Mouse (Mus musculus) hindbrain, postnatal 0 days (tissue): Measurements from ENCODE around the gene Plekho2. TPM values are rescaled to one million over a fixed set of nuclear protein-coding genes. Genes with fewer than 3 reads are reported as not detected.

Experiments
- ATAC-seq: fragments of 200-750 bp; cut with Nextera tagmentation; 2 replicates; pipeline ENCODE4 v1.8.0; 2017; ENCODE audit warnings: mild to moderate bottlenecking, moderate TSS enrichment, moderate library complexity
- DNase-seq: peaks from one replicate; pipeline ENCODE4 v3.0.0-alpha.2; 2015; ENCODE audit warnings: low spot score
- H3K27ac ChIP-seq: fragments of 300-500 bp; sonication (generic); 2 replicates; pipeline ENCODE4 v1.5.1; 2014; ENCODE audit warnings: mild to moderate bottlenecking
- H3K27me3 ChIP-seq: fragments of 300-500 bp; sonication (generic); 2 replicates; pipeline ENCODE4 v1.6.1; 2014; ENCODE audit warnings: low read length, mixed read lengths; ENCODE audit not compliant: insufficient read depth
- H3K36me3 ChIP-seq: fragments of 300-500 bp; sonication (generic); 2 replicates; pipeline ENCODE4 v1.6.1; 2014; ENCODE audit warnings: low read length, mixed read lengths; ENCODE audit not compliant: insufficient read depth
- H3K4me1 ChIP-seq: fragments of 300-500 bp; sonication (generic); 2 replicates; pipeline ENCODE4 v1.6.1; 2014; ENCODE audit warnings: antibody characterized with exemption, low read length, mixed read lengths; ENCODE audit not compliant: insufficient read depth
- H3K4me2 ChIP-seq: fragments of 300-500 bp; sonication (generic); 2 replicates; pipeline ENCODE4 v1.6.1; 2014; ENCODE audit warnings: low read depth, mild to moderate bottlenecking, low read length, moderate library complexity, mixed read lengths
- H3K4me3 ChIP-seq: fragments of 300-500 bp; sonication (generic); 2 replicates; pipeline ENCODE4 v1.5.1; 2014; ENCODE audit warnings: low read length
- H3K9ac ChIP-seq: fragments of 300-500 bp; sonication (generic); replicated peaks from 2 replicates; pipeline ENCODE4 v1.6.1; 2014; ENCODE audit warnings: mild to moderate bottlenecking, low read length, moderate library complexity, mixed read lengths
- H3K9me3 ChIP-seq: fragments of 300-500 bp; sonication (generic); 2 replicates; pipeline ENCODE4 v1.6.1; 2016; ENCODE audit warnings: low read length, mixed read lengths
- CTCF ChIP-seq: IDR thresholded peaks from 2 replicates; pipeline ENCODE4 v1.5.1; 2016; ENCODE audit warnings: antibody characterized with exemption, control low read depth, low read depth
- WGBS: fragments of 180-500 bp; shearing (Covaris S2); extraction: QIAGEN DNeasy Blood & Tissue Kit; methylation state at CpG from one replicate; pipeline ENCODE4 v1.1.7; 2014; 5-methylcytosine and 5-hydroxymethylcytosine counted together
- polyA plus RNA-seq: library from polyadenylated mRNA; unstranded; fragments of >200 nt; fragmentation: Nextera tagmentation; extraction: Ambion mirVana; gene quantifications from 2 replicates; pipeline ENCODE4 v1.2.1, GENCODE M21; 2015
- total RNA-seq: library from RNA; depleted of rRNA; stranded (reverse); fragments of >200 nt; gene quantifications from 2 replicates; pipeline ENCODE4 v1.2.3, GENCODE M21; 2014

Gene Plekho2
- total and polyA plus RNA-seq, 2 experiments from 2014 or later = 7.0 to 17.9 TPM

GRCm38 (mm10) chr9:65549643-65550042 lies 30.2 kb downstream of the Plekho2 start:
- Histone ChIP-seq H3K36me3 (no peaks in the 10 kb centered on the region), H3K9me3 (no peaks in the 10 kb centered on the region), H3K27ac (no peak overlapping the region), H3K4me1 (peaks cover 15% of the 10 kb centered on the region), H3K9ac (no peak overlapping the region), H3K4me2 (no peak overlapping the region), H3K4me3 (no peak overlapping the region), H3K27me3 (no peaks in the 10 kb centered on the region)
- 80% methylated on average over 5 of the region's 5 CpGs for WGBS
- TF ChIP-seq CTCF = no peak
- DNase-seq (no peak), ATAC-seq (no peak)

- peak; percentile 37 for DNase-seq
These were observed 30.7 kb downstream of the Plekho2 start for GRCm38 (mm10) chr9:65549139-65549538.

GRCm38 (mm10) chr9:65548311-65548710 lies 31.5 kb downstream of the Plekho2 start:
- no peak for ATAC-seq
- WGBS = 41% methylated on average over 8 of the region's 8 CpGs
- H3K9me3 ChIP-seq = no peaks in the 10 kb centered on the region

More at GRCm38 (mm10) chr9:65549139-65549538, 30.7 kb downstream of the Plekho2 start:
- Histone ChIP-seq H3K4me1 (peaks cover 15% of the 10 kb centered on the region), H3K4me2 (no peak overlapping the region), H3K4me3 (no peak overlapping the region), H3K27ac (no peak overlapping the region), H3K9ac (no peak overlapping the region), H3K27me3 (no peaks in the 10 kb centered on the region), H3K36me3 (no peaks in the 10 kb centered on the region), H3K9me3 (no peaks in the 10 kb centered on the region)
- ATAC-seq = no peak
- 52% methylated on average over 3 of the region's 3 CpGs for WGBS
- TF ChIP-seq CTCF = no peak

GRCm38 (mm10) chr9:65547844-65548243 lies 32.0 kb downstream of the Plekho2 start:
- no peak for TF ChIP-seq CTCF
- no peak for DNase-seq
- 41% methylated on average over 4 of the region's 4 CpGs for WGBS
- Histone ChIP-seq H3K9me3 (no peaks in the 10 kb centered on the region), H3K27ac (no peak overlapping the region), H3K4me2 (no peak overlapping the region), H3K27me3 (no peaks in the 10 kb centered on the region), H3K4me1 (peaks cover 15% of the 10 kb centered on the region), H3K36me3 (no peaks in the 10 kb centered on the region), H3K4me3 (no peak overlapping the region), H3K9ac (no peak overlapping the region)
- no peak for ATAC-seq

More at GRCm38 (mm10) chr9:65548311-65548710, 31.5 kb downstream of the Plekho2 start:
- H3K27me3 ChIP-seq = no peaks in the 10 kb centered on the region
- TF ChIP-seq CTCF = no peak
- H3K4me3 ChIP-seq = no peak overlapping the region
- H3K27ac ChIP-seq = no peak overlapping the region
- no peak overlapping the region for H3K4me2 ChIP-seq
- H3K36me3 ChIP-seq = no peaks in the 10 kb centered on the region
- H3K9ac ChIP-seq = no peak overlapping the region
- peak; percentile 12 for DNase-seq
- H3K4me1 ChIP-seq = peaks cover 15% of the 10 kb centered on the region

GRCm38 (mm10) chr9:65547111-65547510 lies 32.7 kb downstream of the Plekho2 start:
- Histone ChIP-seq H3K4me2 (no peak overlapping the region), H3K4me3 (no peak overlapping the region), H3K4me1 (peaks cover 15% of the 10 kb centered on the region), H3K9ac (no peak overlapping the region), H3K36me3 (no peaks in the 10 kb centered on the region), H3K27ac (no peak overlapping the region), H3K27me3 (no peaks in the 10 kb centered on the region), H3K9me3 (no peaks in the 10 kb centered on the region)
- WGBS = 73% methylated on average over 5 of the region's 5 CpGs
- no peak for ATAC-seq
- no peak for DNase-seq
- TF ChIP-seq CTCF = no peak

GRCm38 (mm10) chr9:65546413-65546695 lies 33.5 kb downstream of the Plekho2 start:
- TF ChIP-seq CTCF = no peak
- DNase-seq = no peak
- Histone ChIP-seq H3K4me1 (peaks cover 12% of the 10 kb centered on the region), H3K9ac (no peak overlapping the region), H3K27ac (peak overlapping the region; percentile 21; the same call in 1 of the 2 replicates), H3K4me2 (no peak overlapping the region), H3K27me3 (no peaks in the 10 kb centered on the region), H3K9me3 (no peaks in the 10 kb centered on the region), H3K36me3 (no peaks in the 10 kb centered on the region), H3K4me3 (no peak overlapping the region)
- 28% methylated on average over 4 of the region's 4 CpGs for WGBS
- ATAC-seq = no peak

GRCm38 (mm10) chr9:65545635-65546412 lies 34.0 kb downstream of the Plekho2 start:
- Histone ChIP-seq H3K36me3 (no peaks in the 10 kb centered on the region), H3K27ac (peak overlapping the region; percentile 21; the same call in 1 of the 2 replicates), H3K27me3 (no peaks in the 10 kb centered on the region), H3K9me3 (no peaks in the 10 kb centered on the region), H3K4me3 (no peak overlapping the region), H3K9ac (no peak overlapping the region), H3K4me1 (peaks cover 10% of the 10 kb centered on the region), H3K4me2 (no peak overlapping the region)
- ATAC-seq (peak; percentile 55; the same call in 1 of the 2 replicates), DNase-seq (peak; percentile 25)
- 42% methylated on average over 10 of the region's 10 CpGs for WGBS
- no peak for TF ChIP-seq CTCF
